Mouse (Mus musculus): ENCODE measurements at regions not wholly inside any gene's neighbourhood (a gene's known extent, or its start where the extent isn't known, plus 50 kb on each side); places are given as distances from the start of the nearest gene placed in this dataset.

- Histone ChIP-seq H3K9ac (peak overlapping the region; percentile 43), H3K4me3 (peak overlapping the region; percentile 51), H3K36me3 (no peaks in the 10 kb centered on the region), H3K4me1 (replicated peaks) (peaks cover 10% of the 10 kb centered on the region; the same call in 1 of the 2 replicates), H3K9me3 (no peaks in the 10 kb centered on the region), H3K27me3 (no peaks in the 10 kb centered on the region), H3K4me2 (peak overlapping the region; percentile 88), H3K27ac (replicated peaks) (no peak overlapping the region)
- ATAC-seq (ENCODE audit: low FRiP score, low read depth) = peak; percentile 81
- under 1% methylated on average over 40 of the region's 40 CpGs for WGBS
Observed at GRCm38 (mm10) chr1:177322745-177323299, 64.8 kb upstream of the Akt3 start.

- 3% methylated on average over 6 of the region's 6 CpGs for WGBS
- H3K4me3 ChIP-seq = peak overlapping the region; percentile 51
- peak; percentile 52; the same call in 1 of the 2 replicates for ATAC-seq (ENCODE audit: low FRiP score, low read depth)
Observed at GRCm38 (mm10) chr1:177322307-177322685, 64.3 kb upstream of the Akt3 start.

GRCm38 (mm10) chr1:177321655-177322306 is 63.8 kb upstream of the Akt3 start:
- Histone ChIP-seq H3K4me1 (replicated peaks) (peaks cover 10% of the 10 kb centered on the region; the same call in 1 of the 2 replicates), H3K27ac (replicated peaks) (no peak overlapping the region), H3K9ac (no peak overlapping the region), H3K36me3 (no peaks in the 10 kb centered on the region), H3K27me3 (no peaks in the 10 kb centered on the region), H3K9me3 (no peaks in the 10 kb centered on the region), H3K4me3 (no peak overlapping the region), H3K4me2 (peak overlapping the region; percentile 88; the same call in 1 of the 2 replicates)
- peak; percentile 6; the same call in 1 of the 2 replicates for ATAC-seq (ENCODE audit: low FRiP score, low read depth)
- 52% methylated on average over 5 of the region's 5 CpGs for WGBS

More at GRCm38 (mm10) chr1:177322307-177322685, 64.3 kb upstream of the Akt3 start:
- Histone ChIP-seq H3K4me1 (replicated peaks) (peaks cover 10% of the 10 kb centered on the region; the same call in 1 of the 2 replicates), H3K27ac (replicated peaks) (no peak overlapping the region), H3K9me3 (no peaks in the 10 kb centered on the region), H3K36me3 (no peaks in the 10 kb centered on the region), H3K27me3 (no peaks in the 10 kb centered on the region), H3K9ac (peak overlapping the region; percentile 43), H3K4me2 (peak overlapping the region; percentile 88)

- no peaks in the 10 kb centered on the region for H3K36me3 ChIP-seq
- no peak overlapping the region for H3K27ac ChIP-seq (replicated peaks)
- no peak overlapping the region for H3K9ac ChIP-seq
- peaks cover 10% of the 10 kb centered on the region; the same call in 1 of the 2 replicates for H3K4me1 ChIP-seq (replicated peaks)
- H3K4me3 ChIP-seq = no peak overlapping the region
- H3K27me3 ChIP-seq = no peaks in the 10 kb centered on the region
- 37% methylated on average over 5 of the region's 5 CpGs for WGBS
- H3K9me3 ChIP-seq = no peaks in the 10 kb centered on the region
- no peak overlapping the region for H3K4me2 ChIP-seq
- ATAC-seq (ENCODE audit: low FRiP score, low read depth) = no peak
Observed at GRCm38 (mm10) chr1:177308213-177308872, 50.3 kb upstream of the Akt3 start.
